Mouse (Mus musculus) neural tube, embryonic 10.5 days (tissue): ENCODE results near the gene Abcb8.
"Not testable (repeated sequence)": the region's sequence is repeated elsewhere in the genome, so short reads cannot be mapped to it uniquely, and the experiment has no call there.

ENCODE experiments used
- DNase-seq: peaks from one replicate; pipeline ENCODE4 v3.0.0-alpha.2; 2017; ENCODE audit warnings: low spot score; ENCODE audit errors: extremely low spot score

Gene Abcb8

GRCm38 (mm10) chr5:24394165-24394894 is 867 bp downstream of the Abcb8 start:
- DNase-seq: peak; percentile 96

DNA sequence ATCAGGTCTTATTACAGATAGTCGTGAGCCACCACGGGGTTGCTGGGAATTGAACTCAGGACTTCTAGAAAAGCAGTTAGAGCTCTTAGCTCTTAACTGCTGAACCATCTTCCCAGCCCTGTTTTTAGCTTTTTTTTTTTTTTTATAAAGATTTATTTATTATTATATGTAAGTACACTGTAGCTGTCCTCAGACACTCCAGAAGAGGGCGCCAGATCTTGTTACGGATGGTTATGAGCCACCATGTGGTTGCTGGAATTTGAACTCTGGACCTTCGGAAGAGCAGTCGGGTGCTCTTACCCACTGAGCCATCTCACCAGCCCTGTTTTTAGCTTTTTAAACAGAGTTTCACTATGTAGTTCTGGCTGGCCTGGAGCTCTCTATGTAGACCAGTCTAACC is 2.8 kb downstream of the Abcb8 start:
- not testable (repeated sequence) for DNase-seq

GRCm38 (mm10) chr5:24399686-24400085 is 6.2 kb downstream of the Abcb8 start:
- DNase-seq: no peak

DNA sequence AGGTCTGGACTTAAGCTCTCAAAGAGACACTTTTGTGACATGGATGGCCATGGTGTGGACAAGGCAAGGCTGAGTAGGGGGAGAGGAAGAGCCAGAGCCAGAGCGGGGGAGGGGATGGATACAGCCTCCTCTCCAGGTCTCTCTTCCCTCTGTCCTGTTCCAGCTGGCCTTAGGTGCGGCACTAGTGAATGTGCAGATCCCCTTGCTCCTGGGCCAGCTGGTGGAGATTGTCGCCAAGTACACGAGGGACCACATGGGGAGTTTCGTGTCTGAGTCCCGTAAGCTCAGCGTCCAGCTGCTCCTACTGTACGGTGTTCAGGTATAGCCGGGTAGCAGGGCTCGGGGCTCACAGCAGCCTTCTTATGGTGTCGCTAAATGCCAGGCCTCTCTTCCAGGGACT is 6.9 kb downstream of the Abcb8 start:
- no peak for DNase-seq

DNA sequence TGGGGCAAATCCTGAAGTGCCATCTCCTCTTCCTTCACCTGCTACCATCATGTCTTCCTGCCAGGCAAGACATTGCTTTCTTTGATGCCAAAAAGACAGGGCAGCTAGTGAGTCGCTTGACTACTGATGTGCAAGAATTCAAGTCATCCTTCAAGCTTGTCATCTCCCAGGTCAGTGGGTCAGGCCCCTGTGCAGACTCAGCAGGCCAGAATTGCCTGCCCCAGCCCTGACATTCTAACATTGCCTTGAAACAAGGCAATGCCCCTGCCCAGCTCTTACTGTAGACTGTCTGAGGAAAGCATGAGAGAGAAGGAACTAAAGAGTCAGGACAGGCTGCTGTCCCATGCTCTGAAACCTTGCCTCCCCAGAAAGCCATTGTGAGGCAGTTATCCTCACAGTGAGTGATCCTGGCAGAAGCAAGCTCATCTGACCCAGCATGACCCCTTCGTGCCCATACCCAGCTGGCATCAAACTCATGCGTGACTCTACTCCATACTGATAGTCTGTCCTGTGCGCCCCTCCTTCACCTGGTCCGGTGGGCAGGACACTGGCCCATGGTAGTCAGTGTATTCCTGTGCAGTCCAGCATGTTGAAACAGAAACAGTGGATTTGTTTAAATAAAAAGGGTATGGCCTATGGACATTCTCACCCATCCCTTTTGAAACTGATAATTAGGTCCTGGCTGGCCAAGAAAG is 7.6 kb downstream of the Abcb8 start:
- no peak for DNase-seq

DNA sequence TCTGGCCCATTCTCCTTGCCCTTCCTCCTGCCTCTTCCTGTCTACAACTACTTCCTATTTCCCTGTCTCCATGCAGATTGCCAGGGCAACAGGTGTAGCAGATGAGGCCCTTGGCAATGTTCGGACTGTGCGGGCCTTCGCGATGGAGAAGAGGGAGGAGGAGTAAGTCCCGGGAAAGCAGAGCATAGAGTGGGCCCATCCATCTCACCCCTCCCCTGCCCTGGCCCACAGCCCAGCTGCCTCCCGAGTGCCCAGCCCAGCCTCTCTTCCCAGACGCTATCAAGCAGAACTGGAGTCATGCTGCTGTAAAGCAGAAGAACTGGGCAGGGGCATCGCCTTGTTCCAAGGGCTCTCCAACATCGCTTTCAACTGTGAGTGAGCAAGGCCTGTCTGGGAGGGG is 8.5 kb downstream of the Abcb8 start:
- no peak for DNase-seq

DNA sequence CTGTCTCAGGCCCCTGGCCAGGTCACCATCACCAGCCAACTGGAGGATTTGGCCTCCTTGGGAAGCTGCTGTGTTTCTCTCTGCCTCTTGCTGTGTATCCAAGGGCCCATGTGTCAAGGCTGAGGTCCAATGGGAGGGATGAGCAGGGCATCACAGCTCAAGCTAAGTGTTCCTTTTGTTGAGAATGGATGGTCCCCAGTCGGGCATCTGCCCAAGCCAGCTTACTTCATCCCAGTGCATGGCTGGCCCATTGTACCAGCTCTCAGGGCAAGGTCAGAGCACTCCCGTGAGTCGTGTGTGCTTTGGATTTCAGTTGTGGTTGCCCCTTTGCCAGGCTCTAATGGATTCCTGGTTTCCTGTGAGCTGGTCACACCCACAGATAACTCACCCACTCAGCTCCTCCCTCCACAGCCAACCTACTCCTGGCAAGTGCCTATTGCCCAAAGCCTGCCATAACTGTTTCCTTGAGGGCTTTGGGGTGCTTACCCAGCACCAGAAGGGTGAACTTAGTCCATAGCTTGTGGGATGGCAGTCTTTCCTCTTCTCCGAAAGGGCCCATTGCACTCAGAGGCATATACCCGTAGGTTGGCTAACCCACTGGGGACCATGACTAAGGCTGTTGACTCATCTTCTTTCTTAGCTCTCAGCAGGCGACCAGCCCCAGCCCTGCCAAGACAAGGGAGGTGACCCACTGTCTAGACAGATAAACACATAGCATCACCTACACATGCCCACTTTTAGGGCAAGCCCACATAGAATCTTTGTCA is 11.3 kb downstream of the Abcb8 start:
- DNase-seq: no peak

DNA sequence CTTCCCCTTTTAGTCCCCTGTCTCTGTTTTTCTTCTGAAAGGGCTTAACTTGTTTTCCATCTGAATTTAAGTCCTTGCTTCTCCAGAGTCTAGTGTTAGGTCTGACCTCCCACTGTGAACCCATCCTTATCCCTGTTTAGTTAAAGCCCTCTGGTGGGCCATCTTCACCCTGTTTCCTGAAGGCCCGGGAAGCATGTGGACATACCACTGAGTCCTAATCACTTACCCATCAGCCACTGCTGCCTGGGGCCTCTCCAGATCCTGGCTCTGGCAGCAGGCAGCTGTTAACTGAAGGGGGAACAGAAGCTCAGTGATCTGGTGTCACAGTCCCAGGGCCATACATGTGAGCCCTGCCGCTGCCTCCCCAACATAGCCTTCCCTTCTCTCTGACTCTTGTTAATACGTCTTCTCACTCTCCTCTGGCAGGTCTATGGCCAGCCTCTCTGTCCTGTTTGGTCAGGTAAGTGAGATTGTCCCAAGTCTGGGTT is 12.0 kb downstream of the Abcb8 start:
- no peak for DNase-seq

DNA sequence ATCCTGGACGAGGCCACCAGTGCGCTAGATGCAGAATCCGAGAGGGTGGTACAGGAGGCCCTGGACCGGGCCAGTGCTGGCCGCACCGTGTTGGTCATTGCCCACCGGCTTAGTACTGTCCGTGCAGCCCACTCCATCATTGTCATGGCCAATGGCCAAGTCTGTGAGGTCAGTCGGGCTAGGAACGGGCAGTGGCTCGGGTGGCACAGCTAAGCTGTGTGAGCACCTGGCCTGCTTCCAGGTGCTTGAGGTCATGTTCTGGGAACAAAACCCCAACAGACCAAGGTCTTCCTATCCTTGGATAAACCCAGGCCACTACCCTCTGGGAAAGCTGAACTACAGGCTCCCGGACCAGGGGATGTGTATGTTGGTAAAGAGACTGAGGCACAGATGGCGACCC is 15.2 kb downstream of the Abcb8 start:
- DNase-seq: no peak

- DNase-seq: no peak
These were observed 16.0 kb downstream of the Abcb8 start for GRCm38 (mm10) chr5:24409466-24409865.

DNA sequence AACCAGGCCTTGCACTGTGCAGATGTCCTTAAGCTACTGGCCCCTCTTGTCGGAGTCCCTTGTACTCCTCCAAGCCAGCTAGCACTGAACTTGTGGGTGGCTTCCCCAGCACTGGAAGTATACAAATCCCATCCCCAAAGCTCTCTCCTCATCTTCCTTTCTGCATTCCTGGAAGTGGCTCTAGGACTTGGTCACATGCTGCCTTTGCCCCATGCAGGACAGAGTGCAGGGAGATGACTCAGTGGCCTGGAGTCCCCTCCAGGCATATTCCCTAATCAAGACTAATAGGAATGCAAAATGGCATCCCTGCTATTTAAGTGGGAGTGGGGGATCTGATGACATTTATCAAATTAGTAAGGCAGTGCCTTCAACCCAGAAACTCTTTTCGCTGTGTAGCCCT is 18.6 kb downstream of the Abcb8 start:
- DNase-seq: no peak

GRCm38 (mm10) chr5:24413042-24413693 is 19.7 kb downstream of the Abcb8 start, which contains the start of gene Asic3:
Asic3 (plus strand) TSS chr5:24413392.
- DNase-seq: no peak

DNA sequence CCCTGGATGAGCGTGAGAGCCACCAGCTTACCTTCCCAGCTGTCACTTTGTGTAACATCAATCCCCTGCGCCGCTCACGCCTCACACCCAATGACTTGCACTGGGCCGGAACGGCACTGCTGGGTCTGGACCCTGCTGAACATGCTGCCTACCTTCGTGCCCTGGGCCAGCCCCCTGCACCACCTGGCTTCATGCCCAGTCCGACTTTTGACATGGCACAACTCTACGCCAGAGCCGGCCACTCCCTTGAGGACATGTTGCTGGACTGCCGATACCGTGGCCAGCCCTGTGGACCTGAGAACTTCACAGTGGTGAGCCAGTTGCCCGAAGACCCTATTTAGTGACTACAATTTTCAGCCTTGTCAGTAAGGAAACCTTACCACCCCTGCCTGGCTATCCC is 20.5 kb downstream of the Abcb8 start:
- no peak for DNase-seq

DNA sequence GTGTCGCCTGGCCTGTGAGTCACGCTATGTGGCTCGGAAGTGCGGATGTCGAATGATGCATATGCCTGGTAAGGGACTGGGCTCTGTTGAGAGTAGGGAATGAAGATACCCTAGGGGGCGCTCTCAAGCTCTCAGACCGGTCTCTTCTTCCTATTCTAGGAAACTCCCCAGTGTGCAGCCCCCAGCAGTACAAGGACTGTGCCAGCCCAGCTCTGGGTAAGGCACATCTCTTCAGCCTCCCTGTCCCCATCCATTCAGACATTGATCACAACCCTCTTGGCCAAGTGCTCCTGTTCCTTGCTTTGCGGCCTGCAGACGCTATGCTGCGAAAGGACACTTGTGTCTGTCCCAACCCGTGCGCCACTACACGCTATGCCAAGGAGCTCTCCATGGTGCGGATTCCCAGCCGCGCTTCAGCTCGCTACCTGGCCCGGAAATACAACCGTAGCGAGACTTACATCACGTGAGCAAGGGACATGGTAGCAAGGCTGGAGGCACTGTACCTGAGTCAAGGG is 22.8 kb downstream of the Abcb8 start:
- peak; percentile 60 for DNase-seq

GRCm38 (mm10) chr5:24417587-24417986 is 24.1 kb downstream of the Abcb8 start:
- DNase-seq: no peak

DNA sequence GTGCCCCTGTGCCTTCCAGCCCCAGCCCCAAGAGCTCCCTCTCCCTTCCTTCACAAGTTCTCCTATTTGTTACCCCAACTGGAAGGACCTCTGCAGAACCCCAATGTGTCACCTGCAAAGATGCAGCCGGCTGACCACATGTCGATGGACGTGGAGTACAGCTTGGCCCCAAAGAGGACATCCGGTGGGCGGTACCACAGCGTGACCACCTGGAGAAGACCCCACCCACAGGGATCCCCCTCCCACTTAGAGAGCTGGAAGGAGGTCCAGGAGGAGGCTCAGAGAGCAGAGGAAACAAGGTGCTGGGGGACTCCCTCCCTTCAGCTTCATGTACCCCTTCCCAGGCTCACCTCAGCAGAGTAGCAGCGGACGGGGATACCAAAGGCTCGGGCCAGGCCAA is 26.9 kb downstream of the Abcb8 start:
- no peak for DNase-seq

GRCm38 (mm10) chr5:24423129-24424003 is 29.9 kb downstream of the Abcb8 start, which contains the start of the genes Cdk5 and Slc4a2:
Cdk5 (minus strand) TSS chr5:24423530.
Slc4a2 (plus strand) TSS chr5:24423837.
- peak; percentile 97 for DNase-seq

DNA sequence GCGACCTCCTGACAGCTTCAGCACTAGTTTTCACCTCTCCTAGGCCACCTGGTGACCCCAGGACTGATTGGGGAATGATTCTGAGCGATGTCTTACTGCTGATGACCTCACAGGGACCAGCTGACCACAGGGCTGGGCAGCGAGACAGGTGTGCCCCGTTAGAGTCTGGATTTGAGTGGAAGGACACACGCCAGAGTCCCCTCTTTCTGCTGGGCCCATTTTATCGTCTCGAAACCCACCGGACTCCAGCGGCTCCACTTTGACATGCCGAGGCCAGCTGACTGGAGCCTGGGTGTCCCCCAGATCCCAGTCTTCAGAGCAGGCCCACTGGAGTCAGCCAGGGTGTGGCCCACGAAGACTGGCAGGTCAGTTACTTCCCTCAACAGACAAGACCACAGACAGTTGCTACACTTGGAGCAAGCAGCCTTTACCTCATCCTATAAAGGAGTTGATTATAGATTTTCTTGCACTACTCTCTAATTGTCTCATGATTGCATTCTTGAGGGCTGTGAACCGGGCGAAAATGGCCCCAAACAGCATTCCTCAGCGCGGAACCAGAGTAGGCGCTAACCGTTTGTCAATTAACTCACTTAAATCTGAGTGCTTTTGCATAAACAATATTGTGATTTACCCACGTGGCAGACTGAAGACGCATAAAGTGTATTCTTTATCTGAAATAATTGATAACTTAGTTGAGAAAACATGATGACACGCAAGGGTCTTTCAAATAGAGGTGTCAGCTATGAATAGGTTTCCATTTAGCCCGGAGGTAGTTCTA is 30.7 kb downstream of the Abcb8 start:
- DNase-seq: no peak

DNA sequence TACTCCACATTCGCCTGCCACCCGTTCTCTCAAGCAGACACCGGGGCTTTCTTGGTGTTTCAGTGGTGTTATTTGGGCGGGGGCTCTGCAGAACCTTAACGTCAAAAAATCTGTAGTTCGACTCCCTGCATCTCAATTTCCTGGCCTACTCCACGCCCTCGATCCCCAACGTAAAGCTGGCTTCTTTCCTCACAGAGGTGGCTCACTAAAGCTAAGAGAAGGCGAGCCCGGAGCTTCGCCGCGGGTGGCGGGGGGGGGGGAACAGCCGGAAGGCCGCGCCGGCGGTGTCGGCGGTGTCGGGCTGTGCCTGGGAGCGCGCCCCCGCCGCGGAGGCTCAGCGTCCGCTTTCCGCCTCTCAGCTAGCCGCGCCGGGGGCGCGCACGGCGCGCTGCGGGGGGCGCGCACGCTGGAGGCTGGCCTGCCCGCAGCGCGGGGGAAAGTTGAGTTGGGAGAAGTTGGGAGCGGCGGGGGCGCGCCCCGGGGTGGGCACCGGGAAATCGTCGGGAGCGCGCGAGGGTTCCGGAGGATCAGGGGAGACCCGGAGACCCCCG is 31.5 kb downstream of the Abcb8 start:
- peak; percentile 84 for DNase-seq
